Mouse (Mus musculus): ENCODE data around the gene Coq8a.

Gene Coq8a

GRCm38 (mm10) chr1:180175635-180176034 lies 23.8 kb downstream of the Coq8a start:
- DNase-seq (ENCODE audit: low spot score in 2 of 2): no peak

GRCm38 (mm10) chr1:180175167-180175566 lies 24.2 kb downstream of the Coq8a start:
- no peak for DNase-seq (ENCODE audit: low spot score in 2 of 2)

- DNase-seq (ENCODE audit: low spot score in 2 of 2): no peak
These were observed 24.7 kb downstream of the Coq8a start for GRCm38 (mm10) chr1:180174718-180175117.

GRCm38 (mm10) chr1:180173017-180173416 lies 26.4 kb downstream of the Coq8a start:
- DNase-seq (ENCODE audit: low spot score in 2 of 2): no peak

GRCm38 (mm10) chr1:180172600-180172999 lies 26.8 kb downstream of the Coq8a start:
- DNase-seq (ENCODE audit: low spot score in 2 of 2): no peak

GRCm38 (mm10) chr1:180171883-180172282 lies 27.5 kb downstream of the Coq8a start:
- DNase-seq (ENCODE audit: low spot score in 2 of 2): no peak

- DNase-seq (ENCODE audit: low spot score in 2 of 2): no peak
These were observed 29.3 kb downstream of the Coq8a start for GRCm38 (mm10) chr1:180170071-180170470.

- DNase-seq (ENCODE audit: low spot score in 2 of 2): no peak
These were observed 30.2 kb downstream of the Coq8a start for GRCm38 (mm10) chr1:180169161-180169560.

- DNase-seq (ENCODE audit: low spot score in 2 of 2): no peak
These were observed 31.1 kb downstream of the Coq8a start for GRCm38 (mm10) chr1:180168294-180168693.

- no peak for DNase-seq (ENCODE audit: low spot score in 2 of 2)
These were observed 32.9 kb downstream of the Coq8a start for GRCm38 (mm10) chr1:180166533-180166932.

GRCm38 (mm10) chr1:180162986-180163385 lies 36.4 kb downstream of the Coq8a start:
- DNase-seq (ENCODE audit: low spot score in 2 of 2): no peak

GRCm38 (mm10) chr1:180161566-180162355 lies 37.6 kb downstream of the Coq8a start:
- no peak for DNase-seq (ENCODE audit: low spot score in 2 of 2)

GRCm38 (mm10) chr1:180161160-180161559 lies 38.2 kb downstream of the Coq8a start:
- DNase-seq (ENCODE audit: low spot score in 2 of 2): peak in 1 of 2 experiments; percentile 41

- no peak for DNase-seq (ENCODE audit: low spot score in 2 of 2)
These were observed 38.9 kb downstream of the Coq8a start for GRCm38 (mm10) chr1:180160545-180160944.

GRCm38 (mm10) chr1:180158648-180159047 lies 40.8 kb downstream of the Coq8a start:
- DNase-seq (ENCODE audit: low spot score in 2 of 2): no peak

- DNase-seq (ENCODE audit: low spot score in 2 of 2): no peak
These were observed 48.2 kb downstream of the Coq8a start for GRCm38 (mm10) chr1:180151191-180151590.

- no peak for DNase-seq (ENCODE audit: low spot score in 2 of 2)
These were observed 50.8 kb downstream of the Coq8a start for GRCm38 (mm10) chr1:180148563-180148962.

- DNase-seq (ENCODE audit: low spot score in 2 of 2): no peak
These were observed 51.4 kb downstream of the Coq8a start for GRCm38 (mm10) chr1:180148036-180148435.

GRCm38 (mm10) chr1:180140970-180141369 lies 58.4 kb downstream of the Coq8a start:
- no peak for DNase-seq (ENCODE audit: low spot score in 2 of 2)

- no peak for DNase-seq (ENCODE audit: low spot score in 2 of 2)
These were observed 60.2 kb downstream of the Coq8a start for GRCm38 (mm10) chr1:180139158-180139557.

- DNase-seq (ENCODE audit: low spot score in 2 of 2): no peak
These were observed 67.2 kb downstream of the Coq8a start for GRCm38 (mm10) chr1:180132187-180132586.

- no peak for DNase-seq (ENCODE audit: low spot score in 2 of 2)
These were observed 68.0 kb downstream of the Coq8a start for GRCm38 (mm10) chr1:180131402-180131801.

- no peak for DNase-seq (ENCODE audit: low spot score in 2 of 2)
These were observed 71.2 kb downstream of the Coq8a start for GRCm38 (mm10) chr1:180128077-180128792.
